Mouse (Mus musculus) liver, adult 10 weeks (tissue): ENCODE data around the gene Hes2. TPM values are rescaled to one million over a fixed set of nuclear protein-coding genes. Genes with fewer than 3 reads are reported as not detected.

Source experiments
- polyA plus RNA-seq: library from polyadenylated mRNA; stranded (reverse); fragments of 350-450 nt; fragmentation: Illumina TruSeq; extraction: RNeasy Lipid Tissue Mini Kit (QIAGEN cat#74804); gene quantifications from one replicate; pipeline ENCODE4 v1.2.3, GENCODE M21; 2014; ENCODE audit warnings: low read depth, low replicate concordance

Hes2 gene
- polyA plus RNA-seq, result not detected

DNA sequence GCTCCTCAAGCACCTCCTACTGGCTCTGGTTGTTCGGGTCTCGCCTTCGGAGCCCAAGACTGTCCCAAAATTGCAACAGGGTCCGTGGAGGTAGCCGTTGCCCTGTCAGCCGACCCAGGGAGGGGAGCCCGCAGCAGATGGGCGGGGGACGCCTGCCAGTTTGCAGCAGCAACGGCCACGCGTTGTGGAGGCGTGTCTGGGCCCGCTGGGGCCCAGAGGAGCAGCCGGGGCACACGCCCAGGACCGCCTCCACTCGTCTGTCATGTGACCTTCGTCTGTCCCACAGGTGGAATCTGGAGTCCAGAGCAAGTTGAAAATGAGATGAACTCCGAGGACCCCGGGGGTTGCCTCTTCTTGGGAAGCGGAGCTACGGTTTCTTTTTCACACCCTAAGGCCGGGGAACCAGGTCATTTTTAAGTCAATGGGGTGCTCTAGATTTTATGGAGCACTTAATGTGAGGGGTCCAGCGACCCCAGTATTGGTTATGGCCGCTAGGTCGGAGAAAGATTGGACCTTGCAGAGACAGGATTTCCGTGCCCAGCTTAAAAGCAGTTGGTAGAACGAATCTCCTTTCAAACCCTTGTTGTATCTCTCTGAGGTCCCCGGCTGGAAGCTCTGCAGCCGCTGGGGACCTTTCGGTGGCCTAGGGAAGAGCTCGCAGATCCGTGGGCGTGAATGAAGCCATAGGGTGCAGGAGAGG, at the start of gene Hes2:
Hes2 (plus strand) TSS at position 283 of the 700 bp plus-strand sequence.

GRCm38 (mm10) chr4:152115921-152116612, 42.6 kb upstream of the Hes2 start, which contains the start of gene Tnfrsf25:
Gene Tnfrsf25, plus strand, starts transcription at chr4:152115934.

DNA sequence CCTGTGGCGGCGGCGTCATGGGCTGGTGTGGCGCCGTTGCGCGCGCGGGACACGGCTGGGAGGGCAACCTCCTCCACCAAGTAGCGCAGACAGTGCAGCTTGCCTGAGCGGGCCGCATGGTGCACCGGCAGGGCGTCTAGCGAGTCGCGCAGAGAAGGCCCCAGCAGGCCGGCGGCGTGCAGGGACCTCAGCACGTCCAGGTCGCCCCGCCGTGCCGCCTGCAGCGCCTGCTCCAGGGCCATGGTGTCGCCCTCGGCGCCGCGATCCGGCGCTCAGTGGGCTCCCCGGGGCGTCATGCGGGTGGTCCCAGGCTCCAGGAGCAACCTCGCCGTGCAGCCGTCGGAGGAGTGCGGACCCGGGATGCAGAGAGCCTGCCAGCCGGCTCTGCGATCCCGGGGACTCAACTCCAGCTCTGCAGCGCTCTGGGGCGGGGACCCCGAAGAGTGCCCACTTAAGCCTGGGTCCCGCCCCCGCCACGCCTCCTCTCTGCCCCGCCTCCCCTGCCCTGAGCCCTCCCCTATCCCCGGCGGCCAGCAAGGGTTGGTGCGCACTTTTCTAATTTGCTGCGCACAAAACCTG, 6.6 kb upstream of the Hes2 start, which contains the start of gene Espn:
Espn (minus strand) TSS at position 406 of the 579 bp plus-strand sequence.

GRCm38 (mm10) chr4:152177537-152178343, 19.1 kb downstream of the Hes2 start, which contains the start of gene Acot7:
Gene Acot7, plus strand, starts transcription at chr4:152178134.

Other genes with a start within 250 kb of the Hes2 start
- 24.7 TPM for gene Dnajc11, start 225.2 kb upstream of the Hes2 start, polyA plus RNA-seq
- gene Thap3, start 169.9 kb upstream of the Hes2 start, polyA plus RNA-seq, result not detected
- 3.0 TPM for gene Phf13, start 162.6 kb upstream of the Hes2 start, polyA plus RNA-seq
- gene Klhl21, start 150.1 kb upstream of the Hes2 start, polyA plus RNA-seq, result 3.1 TPM
- gene Zbtb48, start 131.2 kb upstream of the Hes2 start, polyA plus RNA-seq, result 2.8 TPM
- not detected for gene Tas1r1, start 120.3 kb upstream of the Hes2 start, polyA plus RNA-seq
- gene Nol9, start 119.5 kb upstream of the Hes2 start, polyA plus RNA-seq, result 5.8 TPM
- 0.13 TPM for gene Plekhg5, start 86.4 kb upstream of the Hes2 start, polyA plus RNA-seq
- not detected for gene Tnfrsf25, start 42.9 kb upstream of the Hes2 start, polyA plus RNA-seq
- gene Espn, start 6.5 kb upstream of the Hes2 start, polyA plus RNA-seq, result not detected
- gene Acot7, start 19.3 kb downstream of the Hes2 start, polyA plus RNA-seq, result 1.0 TPM
- gene Gpr153, start 115.4 kb downstream of the Hes2 start, polyA plus RNA-seq, result 0.16 TPM
- not detected for gene Hes3, start 132.8 kb downstream of the Hes2 start, polyA plus RNA-seq
- gene Icmt, start 138.4 kb downstream of the Hes2 start, polyA plus RNA-seq, result 5.8 TPM
- gene Rnf207, start 160.1 kb downstream of the Hes2 start, polyA plus RNA-seq, result not detected
- 188 TPM for gene Rpl22, start 166.9 kb downstream of the Hes2 start, polyA plus RNA-seq
- not detected for gene Chd5, start 179.8 kb downstream of the Hes2 start, polyA plus RNA-seq